Mouse (Mus musculus) kidney, adult 2 months (tissue): Measurements from ENCODE around the gene Tmem185b. TPM values are rescaled to one million over a fixed set of nuclear protein-coding genes. Genes with fewer than 3 reads are reported as not detected.

Source experiments
- DNase-seq: peaks from one replicate; pipeline ENCODE4 v3.0.0; 2021
- H3K27ac ChIP-seq: fragments of 200-500 bp; 2 replicates; pipeline ENCODE4 v1.5.1; 2012; ENCODE audit warnings: low read depth, low read length, control low read depth, inconsistent platforms; ENCODE audit not compliant: insufficient read depth
- H3K27me3 ChIP-seq: fragments of 200-500 bp; replicated peaks from 2 replicates; pipeline ENCODE4 v1.6.1; 2012; ENCODE audit warnings: mild to moderate bottlenecking, moderate library complexity, low read length, inconsistent platforms; ENCODE audit not compliant: control insufficient read depth, insufficient read depth
- H3K36me3 ChIP-seq: fragments of 200-500 bp; 2 replicates; pipeline ENCODE4 v1.6.1; 2012; ENCODE audit warnings: mild to moderate bottlenecking, moderate library complexity, low read length, inconsistent platforms; ENCODE audit not compliant: control insufficient read depth, insufficient read depth
- H3K4me1 ChIP-seq: fragments of 200-500 bp; 2 replicates; pipeline ENCODE4 v1.6.1; 2011; ENCODE audit warnings: low read length; ENCODE audit not compliant: control insufficient read depth, insufficient read depth
- H3K4me3 ChIP-seq: fragments of 200-500 bp; 2 replicates; pipeline ENCODE4 v1.5.1; 2011; ENCODE audit warnings: mild to moderate bottlenecking, low read depth, low read length, control low read depth; ENCODE audit not compliant: insufficient read depth
- CTCF ChIP-seq: fragments of 200-500 bp; conservative IDR thresholded peaks from 2 replicates; pipeline ENCODE4 v1.5.1; 2011; ENCODE audit warnings: low read depth, mild to moderate bottlenecking, control low read depth, low read length, moderate library complexity, mixed read lengths; ENCODE audit not compliant: insufficient read depth, insufficient read length
- POLR2A ChIP-seq: fragments of 200-500 bp; IDR thresholded peaks from one replicate; pipeline ENCODE4 v1.6.1; 2011; ENCODE audit warnings: low read depth, low read length, control low read depth
- WGBS: fragments of 180-500 bp; shearing (Covaris S2); methylation state at CpG from one replicate; pipeline ENCODE4 v1.1.7; 2018; 5-methylcytosine and 5-hydroxymethylcytosine counted together
- polyA plus RNA-seq: library from polyadenylated mRNA; depleted of rRNA; stranded (reverse); fragments of >200 nt; gene quantifications from 2 replicates; pipeline ENCODE4 v1.2.3, GENCODE M21; 2012

Gene Tmem185b
- polyA plus RNA-seq, 1 experiment, result 27.1 TPM

DNA sequence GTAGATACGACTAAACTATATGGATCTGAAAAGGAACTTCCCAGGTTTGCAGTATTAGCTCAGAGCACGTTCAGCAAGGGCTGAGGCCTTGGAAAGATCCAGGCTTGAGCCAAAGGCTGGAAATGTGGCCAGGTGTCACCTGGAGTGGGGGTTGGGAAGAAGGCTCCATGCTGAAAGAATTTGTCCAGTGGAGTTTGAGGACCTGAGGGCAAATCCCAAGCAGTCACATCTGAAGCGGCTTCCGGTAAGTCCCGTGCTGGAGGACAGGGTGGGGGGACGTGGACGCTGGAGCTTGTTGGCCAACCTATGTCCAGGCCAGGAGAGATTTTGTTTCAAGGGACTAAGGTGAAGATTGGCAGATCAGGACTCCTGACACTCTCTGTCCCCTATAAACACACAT lies 2.1 kb upstream of the Tmem185b start:
- no peak for TF ChIP-seq CTCF
- TF ChIP-seq POLR2A, result no peak
- Histone ChIP-seq H3K36me3 (no peaks in the 10 kb centered on the region), H3K4me3 (no peak overlapping the region; the same call in 1 of the 2 replicates), H3K27me3 (no peaks in the 10 kb centered on the region), H3K27ac (peak overlapping the region; percentile 86), H3K4me1 (peaks cover 43% of the 10 kb centered on the region)
- peak; percentile 48 for DNase-seq
- WGBS, result 59% methylated on average over 7 of the region's 7 CpGs

DNA sequence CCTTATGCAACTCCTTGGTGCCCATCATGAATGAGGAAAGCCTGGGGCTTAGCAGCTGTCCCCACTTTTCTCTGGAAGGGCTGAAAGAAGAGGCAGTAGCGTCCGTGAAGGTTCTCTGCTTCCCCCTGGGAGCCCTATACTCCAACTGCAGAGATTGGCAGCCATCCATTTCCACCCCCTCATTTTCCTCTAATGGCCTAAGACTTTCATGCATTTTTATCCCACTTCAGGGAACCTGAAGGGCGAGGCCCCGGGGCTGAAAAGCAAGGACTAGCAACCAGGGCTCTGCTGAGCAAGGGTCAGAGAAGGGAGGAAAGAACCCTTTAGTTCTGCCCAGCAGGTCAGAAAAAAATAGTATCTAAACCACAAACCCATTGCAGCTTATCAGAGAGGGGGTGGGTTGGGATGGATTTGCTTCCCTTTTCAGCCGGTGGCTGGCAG lies 936 bp upstream of the Tmem185b start:
- TF ChIP-seq CTCF (no peak), POLR2A (no peak)
- Histone ChIP-seq H3K4me3 (peak overlapping the region; percentile 70), H3K36me3 (no peaks in the 10 kb centered on the region), H3K27me3 (no peaks in the 10 kb centered on the region), H3K4me1 (peaks cover 39% of the 10 kb centered on the region), H3K27ac (peak overlapping the region; percentile 86)
- peak; percentile 57 for DNase-seq
- 11% methylated on average over 5 of the region's 5 CpGs for WGBS

- 65% methylated on average over 13 of the region's 13 CpGs for WGBS
- peak; percentile 90 for DNase-seq
- TF ChIP-seq CTCF, result no peak
- TF ChIP-seq POLR2A, result no peak
- H3K27me3 ChIP-seq, result no peaks in the 10 kb centered on the region
- no peaks in the 10 kb centered on the region for H3K36me3 ChIP-seq
- no peak overlapping the region for H3K27ac ChIP-seq
- no peak overlapping the region for H3K4me3 ChIP-seq
- peaks cover 4% of the 10 kb centered on the region for H3K4me1 ChIP-seq
Measured at GRCm38 (mm10) chr1:119530941-119531340, 5.0 kb downstream of the Tmem185b start.

DNA sequence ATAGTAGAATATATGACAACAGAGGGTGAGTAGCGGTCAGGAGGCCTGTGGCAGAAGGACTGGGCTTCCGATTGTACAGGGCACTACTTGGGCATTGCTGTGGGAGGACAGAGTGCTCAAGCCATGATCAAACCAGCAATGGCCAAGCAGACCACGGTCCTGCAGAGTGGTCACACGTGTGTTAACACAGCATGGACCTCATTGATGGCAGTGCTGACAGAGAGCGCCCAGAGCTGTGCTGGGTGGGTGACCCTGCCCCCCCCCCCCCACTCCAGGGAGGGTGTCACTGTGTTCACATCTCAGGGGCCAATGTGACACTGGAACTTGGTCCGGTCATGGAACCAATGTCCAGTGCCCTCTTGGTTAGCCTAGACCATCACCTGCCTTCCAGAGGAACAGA lies 6.2 kb downstream of the Tmem185b start:
- Histone ChIP-seq H3K36me3 (no peaks in the 10 kb centered on the region), H3K27ac (no peak overlapping the region), H3K27me3 (no peaks in the 10 kb centered on the region), H3K4me3 (no peak overlapping the region), H3K4me1 (no peaks in the 10 kb centered on the region)
- TF ChIP-seq POLR2A (no peak), CTCF (no peak)
- no peak for DNase-seq
- 97% methylated on average over 6 of the region's 6 CpGs for WGBS

GRCm38 (mm10) chr1:119533093-119533805 lies 7.3 kb downstream of the Tmem185b start:
- Histone ChIP-seq H3K27ac (no peak overlapping the region), H3K27me3 (no peaks in the 10 kb centered on the region), H3K4me1 (no peaks in the 10 kb centered on the region), H3K4me3 (no peak overlapping the region), H3K36me3 (no peaks in the 10 kb centered on the region)
- no peak for DNase-seq
- 88% methylated on average over 18 of the region's 18 CpGs for WGBS
- TF ChIP-seq POLR2A (no peak), CTCF (no peak)

GRCm38 (mm10) chr1:119534341-119534740 lies 8.4 kb downstream of the Tmem185b start:
- WGBS, result 95% methylated on average over 5 of the region's 5 CpGs
- H3K27me3 ChIP-seq, result no peaks in the 10 kb centered on the region
- H3K27ac ChIP-seq, result no peak overlapping the region
- TF ChIP-seq CTCF, result no peak
- no peak for TF ChIP-seq POLR2A
- H3K36me3 ChIP-seq, result no peaks in the 10 kb centered on the region
- H3K4me3 ChIP-seq, result no peak overlapping the region
- no peak for DNase-seq
- H3K4me1 ChIP-seq, result no peaks in the 10 kb centered on the region

DNA sequence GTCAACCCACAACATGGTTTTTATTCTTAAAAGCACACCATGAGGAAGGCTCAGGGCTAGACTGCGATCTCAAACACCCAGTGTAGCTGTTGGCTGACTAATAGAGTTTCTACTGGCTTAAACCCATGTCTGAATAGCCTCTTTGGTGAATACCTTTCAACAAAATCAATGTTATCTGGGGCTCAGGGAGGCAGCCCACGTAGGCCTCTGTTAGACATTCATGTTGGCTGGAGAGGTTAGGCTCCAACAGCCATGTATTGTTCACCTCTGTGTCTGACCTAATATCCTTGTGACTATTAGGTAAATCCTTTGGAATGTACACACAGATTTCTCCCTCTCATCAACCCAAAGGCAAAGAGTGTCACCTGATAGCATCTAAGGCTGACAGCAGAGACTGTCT lies 10.2 kb downstream of the Tmem185b start:
- 88% methylated on average over 2 of the region's 2 CpGs for WGBS
- Histone ChIP-seq H3K27me3 (no peaks in the 10 kb centered on the region), H3K27ac (no peak overlapping the region), H3K4me1 (peaks cover 4% of the 10 kb centered on the region; the same call in 1 of the 2 replicates), H3K36me3 (no peaks in the 10 kb centered on the region), H3K4me3 (no peak overlapping the region)
- DNase-seq, result no peak
- no peak for TF ChIP-seq POLR2A
- TF ChIP-seq CTCF, result no peak

- Histone ChIP-seq H3K36me3 (no peaks in the 10 kb centered on the region), H3K27me3 (no peaks in the 10 kb centered on the region), H3K4me3 (no peak overlapping the region), H3K4me1 (peaks cover 7% of the 10 kb centered on the region; the same call in 1 of the 2 replicates), H3K27ac (no peak overlapping the region)
- TF ChIP-seq CTCF, result no peak
- no peak for TF ChIP-seq POLR2A
- no peak for DNase-seq
- WGBS, result 90% methylated on average over 6 of the region's 6 CpGs
Measured at GRCm38 (mm10) chr1:119537651-119538050, 11.7 kb downstream of the Tmem185b start.
